Mouse (Mus musculus) fat pad, adult 2 months (tissue): ENCODE data around the gene Gan.

Source experiments
- DNase-seq: peaks from one replicate; pipeline ENCODE4 v3.0.0-alpha.2; 2011; ENCODE audit warnings: low read depth, low spot score; ENCODE audit errors: extremely low read depth

Gan gene

DNA sequence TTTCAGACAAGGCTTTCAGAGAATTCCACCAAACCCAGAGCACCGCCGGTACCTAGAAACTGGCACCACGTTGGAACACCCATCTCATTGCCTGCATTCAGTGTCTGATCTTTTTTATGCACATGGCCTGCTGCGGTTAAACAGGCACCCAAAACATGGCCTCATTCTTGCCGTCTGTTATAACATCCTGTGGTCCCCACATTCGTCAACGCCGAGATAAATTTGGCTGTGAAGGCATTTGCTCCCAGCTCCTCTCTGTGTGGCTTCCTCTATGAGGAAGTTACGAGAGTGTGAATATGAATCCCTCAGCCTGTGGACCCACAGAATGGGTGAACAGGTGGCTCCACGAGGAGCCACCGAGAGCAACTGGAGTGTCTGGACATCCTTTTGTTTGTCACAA, 90.4 kb downstream of the Gan start:
- no peak for DNase-seq

DNA sequence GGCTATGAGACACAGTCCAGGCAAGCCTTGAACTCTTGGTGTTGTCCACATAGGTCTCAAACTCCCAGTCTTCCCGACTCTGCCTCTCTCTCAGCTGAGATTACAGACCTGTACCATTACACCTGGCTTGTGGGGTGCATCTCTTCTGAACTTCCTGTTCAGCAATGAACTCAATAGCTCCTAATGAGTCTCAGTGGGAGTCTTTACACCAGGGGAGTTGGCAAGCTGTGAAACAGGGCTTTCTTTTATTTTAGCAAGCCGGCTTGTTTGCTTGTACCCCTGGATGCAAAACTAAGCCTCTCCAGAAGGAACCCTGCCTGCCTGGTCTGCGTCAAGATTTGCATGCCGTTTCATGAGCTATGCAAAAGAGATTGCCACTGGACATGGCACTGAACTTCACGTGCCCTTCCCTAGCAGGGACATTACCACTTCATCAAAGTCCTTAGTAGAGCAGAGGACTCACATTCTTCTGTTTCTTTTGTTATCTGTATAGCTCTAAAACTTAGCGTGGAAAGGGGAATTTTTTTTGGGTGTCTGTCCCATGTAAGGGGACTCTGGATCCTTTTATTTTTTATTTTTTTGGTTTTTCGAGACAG, 93.2 kb downstream of the Gan start:
- DNase-seq: no peak

DNA sequence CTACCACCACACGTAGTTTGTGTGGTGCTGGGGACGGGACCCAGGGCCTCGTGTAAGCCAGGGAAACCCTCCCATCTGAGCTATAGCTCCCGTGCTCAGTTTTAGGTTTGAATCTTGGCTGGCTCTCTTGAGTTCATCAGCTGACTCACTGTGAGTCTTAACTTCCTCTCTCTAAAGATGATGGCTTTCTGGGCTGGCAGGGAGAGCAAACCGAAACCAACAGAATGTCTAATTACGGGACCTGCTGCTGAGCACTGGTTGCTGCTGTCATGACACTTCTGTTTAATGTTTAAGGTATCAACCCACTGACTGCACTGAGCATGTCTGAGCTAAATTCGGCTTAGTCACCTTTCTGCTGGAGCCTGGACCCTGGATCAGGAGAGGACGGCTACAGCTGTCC, 94.7 kb downstream of the Gan start:
- DNase-seq: no peak

DNA sequence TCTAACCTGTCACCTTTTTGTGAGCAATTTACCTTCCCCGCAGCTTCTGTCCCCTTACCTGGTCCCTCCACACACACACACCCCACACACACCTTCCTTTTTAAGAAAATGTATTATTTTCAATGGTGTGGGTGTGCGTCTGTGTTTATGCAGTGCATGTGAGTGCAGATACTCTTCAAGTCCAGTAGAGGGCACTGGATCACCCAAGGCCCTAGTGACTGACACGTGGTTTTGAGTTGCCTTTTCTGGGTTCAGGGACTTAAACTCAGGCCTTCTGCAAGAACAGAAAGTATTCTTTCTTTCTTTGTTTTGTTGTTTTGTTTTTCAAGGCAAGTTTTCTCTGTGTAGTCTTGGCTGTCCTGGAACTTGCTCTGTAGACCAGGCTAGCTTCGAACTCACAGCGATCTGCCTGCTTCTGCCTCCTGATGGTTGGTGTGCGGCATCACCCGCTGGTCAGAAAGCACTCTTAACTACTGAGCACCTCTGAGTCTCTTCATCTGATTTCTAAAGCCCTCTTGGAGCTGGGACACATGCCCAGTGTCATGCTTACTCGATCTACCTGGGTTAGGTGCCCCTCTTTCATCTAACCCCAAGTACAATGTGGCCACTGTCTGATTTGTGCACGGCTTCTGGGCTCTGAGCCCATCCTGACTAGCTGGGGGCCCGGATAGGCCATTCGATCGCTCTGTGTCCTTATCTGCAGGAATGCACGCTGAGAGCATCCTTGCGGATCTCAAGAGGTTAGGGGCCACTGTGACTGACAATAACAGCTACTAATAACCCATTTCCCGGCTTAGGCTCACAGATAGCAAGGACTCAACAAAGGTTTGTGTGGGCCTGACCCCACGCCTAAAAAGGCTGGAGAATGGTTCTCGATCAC, 95.7 kb downstream of the Gan start:
- DNase-seq: no peak

DNA sequence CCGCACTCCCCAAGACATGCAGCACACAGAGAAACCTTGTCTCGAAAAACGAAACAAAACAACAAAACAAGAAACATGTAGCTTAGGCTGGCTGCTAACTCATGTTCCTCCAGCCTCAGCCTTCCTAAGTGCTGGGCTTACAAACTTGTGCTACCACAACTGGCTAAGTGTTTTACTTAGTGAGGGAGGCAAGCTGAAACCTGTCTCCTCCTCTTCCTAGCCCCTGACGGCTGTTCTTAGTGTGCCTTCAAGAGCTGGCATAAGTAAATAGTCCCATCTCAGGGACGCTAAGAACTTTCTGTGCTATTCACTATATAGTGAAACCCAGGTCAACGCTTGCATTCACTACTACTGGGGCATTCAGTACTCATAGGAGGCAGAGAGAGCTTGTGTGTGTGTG, 96.6 kb downstream of the Gan start:
- no peak for DNase-seq

DNA sequence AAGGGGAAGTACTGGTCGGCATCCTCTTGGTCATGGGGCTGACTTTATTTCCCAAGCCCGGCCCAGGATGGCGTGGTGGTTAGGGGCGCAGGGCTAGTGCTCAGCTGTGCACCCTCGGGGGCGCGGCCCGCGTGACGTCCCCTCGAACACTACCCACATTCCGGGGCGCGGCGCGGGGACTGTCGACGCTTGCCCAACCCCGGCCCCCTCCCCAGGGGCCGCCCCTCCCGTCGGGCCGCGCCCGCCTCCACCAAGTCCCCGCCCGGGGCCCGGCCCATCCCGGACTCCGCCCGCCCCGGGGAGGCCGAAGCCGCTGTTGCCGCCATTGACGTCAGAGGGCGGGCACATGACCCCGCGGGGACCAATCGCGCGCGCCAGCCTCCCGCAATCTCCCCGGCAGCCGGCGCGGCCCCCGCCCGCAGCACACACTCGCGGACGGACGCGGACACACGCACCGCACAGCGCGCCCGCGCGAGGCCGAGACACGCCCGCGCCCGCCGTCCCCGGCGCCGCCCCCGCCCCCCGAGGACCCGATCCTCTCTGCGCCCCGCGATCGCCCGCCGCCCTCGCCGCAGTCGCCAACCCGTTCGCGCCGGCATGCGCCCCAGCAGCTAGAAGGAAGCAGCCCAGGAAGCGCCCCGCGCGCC, 98.5 kb downstream of the Gan start:
- no peak for DNase-seq

DNA sequence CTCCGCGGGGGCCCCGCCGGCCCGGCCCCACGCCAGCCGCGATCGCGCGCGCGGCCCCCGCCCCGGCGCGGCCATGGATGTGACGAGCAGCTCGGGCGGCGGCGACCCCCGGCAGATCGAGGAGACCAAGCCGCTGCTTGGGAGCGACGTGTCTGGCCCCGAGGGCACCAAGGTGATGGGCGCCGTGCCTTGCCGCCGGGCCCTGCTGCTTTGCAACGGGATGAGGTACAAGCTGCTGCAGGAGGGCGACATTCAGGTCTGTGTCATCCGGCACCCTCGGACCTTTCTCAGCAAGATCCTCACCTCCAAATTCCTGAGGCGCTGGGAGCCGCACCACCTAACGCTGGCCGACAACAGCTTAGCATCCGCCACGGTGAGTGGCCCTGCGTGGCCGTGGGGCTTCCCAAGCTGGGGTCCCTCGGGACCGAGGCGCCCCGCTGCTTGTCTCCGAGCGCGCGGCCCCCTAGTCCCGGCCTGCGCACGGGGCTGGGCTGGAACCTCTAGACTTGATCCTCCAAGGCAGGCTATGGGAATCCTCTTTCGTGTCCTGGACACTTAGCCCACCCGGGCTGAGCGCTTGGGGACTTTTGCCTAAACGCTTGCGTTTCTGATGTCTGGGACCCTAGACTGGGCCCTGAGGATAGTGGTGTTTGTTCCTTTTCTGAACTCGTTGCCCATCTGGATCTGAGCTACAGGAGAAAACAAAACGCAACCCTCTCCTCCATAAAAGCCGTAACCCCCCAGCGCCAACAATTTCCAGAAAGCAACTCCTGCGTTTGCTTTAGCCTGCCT, 99.3 kb downstream of the Gan start, which contains the start of gene Cmip:
TSS of gene Cmip (plus strand) at position 36 of the 792 bp plus-strand sequence.
- no peak for DNase-seq

DNA sequence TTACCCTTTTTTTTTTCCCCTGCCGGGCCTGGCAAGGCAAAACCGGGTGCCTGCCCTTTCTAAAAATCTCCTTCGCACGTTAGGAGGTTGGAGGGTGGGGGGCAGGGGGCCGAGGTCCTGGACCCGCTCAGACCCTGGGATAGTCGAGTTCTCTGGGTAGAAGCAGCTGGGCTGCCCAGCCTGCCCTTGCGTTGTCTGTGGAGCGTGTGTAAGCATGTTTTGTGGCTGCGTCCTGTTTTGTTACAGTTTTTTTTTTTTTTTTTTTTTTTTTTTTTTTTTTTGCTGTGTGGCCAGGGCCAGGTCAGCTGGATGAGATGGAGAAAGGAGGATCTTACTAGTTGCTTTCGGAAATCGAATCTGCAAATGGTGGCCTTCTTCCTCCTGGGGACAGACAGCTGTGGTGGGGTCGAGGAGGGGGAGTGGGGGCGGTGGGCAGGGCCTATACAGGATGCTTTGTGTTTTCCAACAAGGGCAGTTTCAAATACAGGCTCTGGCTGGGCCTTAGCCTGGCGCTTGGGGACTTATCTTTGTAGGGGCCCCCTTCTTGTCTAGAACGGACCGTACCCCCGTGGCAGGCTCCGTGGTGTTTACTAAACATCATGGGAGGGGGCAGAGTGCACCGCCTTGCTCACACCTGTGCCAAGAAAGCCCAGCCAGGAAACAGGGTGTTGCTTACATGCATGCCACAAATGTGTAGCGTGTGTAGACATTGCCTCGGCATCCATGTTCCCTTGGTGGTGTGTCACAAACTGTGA, 100.1 kb downstream of the Gan start:
- DNase-seq: no peak

DNA sequence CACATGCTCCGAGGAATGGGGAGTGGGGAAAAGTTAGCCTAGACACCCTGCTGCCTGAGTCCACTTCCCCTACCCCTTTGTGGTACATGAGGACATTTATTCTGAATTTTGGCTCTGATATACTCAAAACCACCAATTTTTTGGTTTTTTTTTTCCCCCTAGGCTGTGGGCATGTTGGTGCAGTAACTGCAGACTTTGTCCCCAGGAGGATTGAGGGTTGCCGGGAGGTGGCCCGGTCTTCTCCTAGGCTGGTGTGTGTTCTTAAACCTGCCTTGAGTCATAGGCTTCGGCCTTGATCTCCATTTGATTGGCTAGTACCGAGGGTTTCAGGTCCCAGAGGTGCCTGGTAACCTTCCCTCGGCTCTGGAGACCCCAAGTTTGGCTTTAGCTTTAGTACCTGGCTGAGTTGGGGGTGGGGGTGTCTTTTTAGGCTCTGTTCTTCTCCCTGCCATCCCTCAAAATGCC, 100.7 kb downstream of the Gan start:
- no peak for DNase-seq

DNA sequence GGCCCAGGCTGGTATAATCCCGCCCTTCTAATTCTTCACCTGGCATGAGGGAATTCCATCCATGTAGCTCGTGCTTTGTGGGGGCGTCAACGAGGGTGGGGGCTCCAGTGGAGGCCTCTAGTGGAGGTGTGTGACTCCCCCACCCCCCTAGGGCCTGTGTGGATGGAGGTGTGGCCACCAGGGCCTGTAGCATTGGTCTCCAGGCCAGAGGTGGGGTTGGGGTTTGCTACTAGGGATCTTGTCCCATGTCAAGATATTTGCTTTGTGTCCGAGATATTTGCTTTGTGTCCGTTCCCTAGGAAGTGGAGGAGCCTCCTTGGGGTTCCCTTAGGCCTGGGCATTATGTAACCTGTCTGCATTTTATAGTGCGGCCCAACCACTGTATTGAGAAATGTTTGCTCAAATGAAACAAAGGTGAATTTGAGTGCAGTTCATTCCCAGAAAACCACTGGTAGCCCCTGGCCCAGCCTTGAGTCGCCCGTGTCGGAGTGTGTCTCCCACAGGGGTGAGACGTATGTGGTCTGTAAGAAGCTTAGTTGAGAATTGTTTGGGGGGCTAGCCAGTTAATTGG, 101.6 kb downstream of the Gan start:
- DNase-seq: no peak

DNA sequence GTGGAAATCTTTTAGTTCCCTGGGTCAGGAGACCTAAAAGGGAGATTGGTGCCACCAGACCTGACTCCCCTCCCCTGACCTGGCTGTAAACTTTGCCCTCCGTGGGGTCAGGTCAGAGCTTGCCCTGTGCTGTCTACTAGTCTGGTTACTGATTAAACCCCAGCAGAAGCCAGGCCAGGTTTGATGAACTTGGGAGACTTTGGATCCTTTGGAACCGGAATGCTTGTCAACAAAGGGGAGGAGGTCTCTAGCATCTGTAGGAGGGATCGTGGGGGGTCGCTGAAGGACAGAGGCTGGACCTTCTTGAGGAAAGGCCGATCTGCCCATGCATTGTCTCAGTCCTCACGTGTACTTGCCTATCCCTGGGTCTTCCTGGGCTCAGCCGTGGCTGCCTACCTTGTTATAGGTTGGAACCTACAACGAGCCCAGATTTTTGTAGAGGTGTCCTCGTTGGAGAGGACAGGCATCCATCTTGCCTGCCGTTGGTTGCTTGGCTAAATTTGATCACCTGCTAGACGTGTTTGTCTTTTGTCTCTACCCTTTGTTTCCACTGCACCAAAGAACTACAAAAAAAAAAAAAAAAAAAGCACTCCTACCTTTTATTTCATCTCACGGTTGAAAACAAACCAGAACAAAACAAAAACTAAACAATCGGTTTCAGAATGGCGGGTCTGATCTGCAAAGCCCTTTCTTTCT, 102.4 kb downstream of the Gan start:
- DNase-seq: no peak

DNA sequence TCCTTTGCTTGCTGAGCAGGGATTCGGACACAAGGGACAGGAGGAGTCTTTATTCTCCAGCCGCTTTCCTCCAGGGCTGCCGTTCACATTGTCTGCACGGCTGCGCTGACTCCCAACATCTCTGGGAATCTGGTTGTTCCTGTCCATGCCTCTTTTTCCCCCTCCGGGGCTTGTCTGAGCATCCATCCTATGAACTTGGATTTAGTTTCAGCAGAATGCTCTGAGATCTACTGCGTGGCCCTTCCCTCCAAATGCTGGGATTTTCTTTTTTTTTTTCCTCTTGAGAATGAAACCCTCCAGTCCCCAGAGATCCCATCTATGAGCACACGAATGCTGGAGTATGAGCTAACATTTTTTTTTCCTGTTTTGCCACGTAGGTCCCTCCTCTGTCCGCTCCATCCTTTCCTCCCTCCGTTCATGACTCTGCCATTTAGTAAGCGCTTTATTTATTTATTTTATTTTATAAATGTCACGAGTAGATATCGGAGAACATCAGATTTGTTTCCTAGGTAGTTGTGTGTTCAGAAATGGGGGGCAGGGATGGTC, 103.1 kb downstream of the Gan start:
- no peak for DNase-seq

DNA sequence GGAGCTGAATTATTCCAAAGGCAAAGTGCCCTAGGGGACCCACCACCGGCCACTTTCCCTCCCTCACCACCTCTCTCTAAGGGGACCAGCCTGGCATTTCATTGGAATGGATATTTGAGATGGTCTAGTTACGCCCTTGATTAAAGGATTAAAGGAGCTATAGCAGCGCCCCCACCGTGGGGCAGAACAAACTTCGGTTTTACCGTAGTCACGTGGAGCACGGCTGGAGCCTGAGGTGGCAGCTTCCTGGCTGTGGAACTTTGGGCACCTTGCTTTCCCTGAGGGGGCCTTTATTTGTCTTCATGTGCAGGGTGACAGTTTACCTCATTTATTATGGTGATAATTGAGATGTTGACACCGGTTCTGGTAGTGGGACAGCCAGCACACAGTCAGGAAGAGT, 103.8 kb downstream of the Gan start:
- no peak for DNase-seq

DNA sequence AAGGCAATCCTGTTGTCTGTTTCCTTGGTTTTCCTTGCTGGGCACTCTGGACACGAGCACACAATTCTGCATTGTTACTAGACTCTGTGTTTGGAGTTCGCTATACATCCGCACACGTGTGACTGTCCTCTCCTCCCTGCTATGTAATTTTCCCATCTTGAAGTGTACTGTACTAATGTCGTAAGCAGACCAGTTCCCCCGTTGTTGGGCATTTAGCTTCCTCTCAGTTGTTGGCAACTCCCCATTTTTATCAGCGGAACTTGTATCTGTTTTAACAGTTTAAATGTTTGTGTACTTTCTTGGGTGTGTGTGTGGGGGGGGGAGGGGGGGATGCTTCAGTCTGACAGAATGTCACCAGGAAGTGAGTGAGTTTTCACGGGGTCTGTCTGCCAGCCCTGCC, 104.8 kb downstream of the Gan start:
- no peak for DNase-seq

DNA sequence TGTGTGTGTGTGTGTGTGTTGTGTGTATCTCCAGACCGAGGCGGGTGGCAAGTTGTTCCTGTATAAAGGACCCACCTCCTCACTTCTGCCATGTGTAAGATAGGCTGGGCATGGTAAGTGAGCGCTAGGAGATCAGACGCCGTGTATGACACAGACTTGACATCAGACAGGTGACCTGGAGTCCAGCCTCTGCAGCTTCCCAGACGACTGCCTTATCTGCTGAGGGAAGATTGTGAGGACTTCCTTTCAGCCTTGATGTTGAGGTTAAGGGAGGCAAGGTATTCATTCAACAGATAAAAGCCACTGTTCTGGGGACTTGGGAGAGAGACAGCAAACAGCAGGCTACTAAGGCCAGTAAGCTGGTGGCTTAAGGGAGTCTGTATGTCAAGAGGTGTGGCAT, 105.5 kb downstream of the Gan start:
- no peak for DNase-seq

DNA sequence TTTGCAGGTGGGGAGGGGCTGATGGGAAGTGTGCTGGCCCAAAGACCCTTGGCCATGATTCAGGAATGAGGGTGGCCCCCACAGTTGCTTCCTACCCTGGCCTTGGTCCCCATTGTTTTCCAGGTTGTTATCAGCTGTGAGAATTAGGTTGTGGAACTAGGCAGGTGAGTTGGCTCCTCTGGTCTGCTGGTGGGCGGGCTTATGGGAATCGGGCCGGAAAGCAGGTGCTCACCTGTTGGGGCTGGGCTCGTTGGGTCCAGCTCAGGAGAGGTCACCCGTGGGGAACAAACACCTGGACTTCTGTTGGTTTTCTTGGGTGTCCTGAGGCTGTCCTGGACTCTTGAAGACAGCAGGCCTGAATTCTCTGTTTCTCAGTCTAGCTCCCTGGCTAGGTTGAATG, 107.1 kb downstream of the Gan start:
- no peak for DNase-seq
